Mouse (Mus musculus): Measurements from ENCODE around the gene Znrf2. TPM values are rescaled to one million over a fixed set of nuclear protein-coding genes. Genes with fewer than 3 reads are reported as not detected.

Znrf2 gene
- polyA plus RNA-seq, 1 experiment from 2014 or later: 37.6 TPM

DNA sequence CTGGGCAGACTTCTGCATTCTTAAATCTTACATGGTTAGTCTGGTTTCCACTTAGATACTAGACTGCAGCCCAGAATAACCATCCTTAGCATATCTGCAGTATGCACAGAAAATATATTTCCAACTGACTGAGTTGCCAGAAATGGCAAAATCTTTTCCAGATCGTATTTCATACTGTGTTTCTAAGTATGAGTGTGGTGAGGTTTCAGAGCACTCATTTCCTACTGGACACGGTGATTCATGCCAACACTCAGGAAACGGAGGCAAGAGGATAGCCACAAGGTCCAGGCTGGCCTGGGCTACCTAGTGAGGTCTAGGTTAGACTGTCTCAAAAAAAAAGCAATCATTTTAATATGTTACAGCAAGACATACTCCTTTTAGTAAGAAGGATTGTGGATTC is 74.7 kb downstream of the Znrf2 start:
- Histone ChIP-seq H3K4me3 (ENCODE audit: inconsistent target) (no peak overlapping the region), H3K36me3 (ENCODE audit: inconsistent target) (peaks cover 26% of the 10 kb centered on the region; the same call in 1 of the 2 replicates), H3K27ac (no peak overlapping the region), H3K79me2 (ENCODE audit: inconsistent target) (peaks cover 13% of the 10 kb centered on the region; the same call in 1 of the 2 replicates)
- WGBS (ENCODE audit: missing documents): 93% methylated on average over 3 of the region's 3 CpGs

- Histone ChIP-seq H3K4me3 (ENCODE audit: inconsistent target) (no peak overlapping the region), H3K79me2 (ENCODE audit: inconsistent target) (no peaks in the 10 kb centered on the region), H3K36me3 (ENCODE audit: inconsistent target) (no peaks in the 10 kb centered on the region), H3K27ac (no peak overlapping the region)
- 89% methylated on average over 2 of the region's 2 CpGs for WGBS (ENCODE audit: missing documents)
Measured at GRCm38 (mm10) chr6:54900256-54900655, 83.5 kb downstream of the Znrf2 start.

DNA sequence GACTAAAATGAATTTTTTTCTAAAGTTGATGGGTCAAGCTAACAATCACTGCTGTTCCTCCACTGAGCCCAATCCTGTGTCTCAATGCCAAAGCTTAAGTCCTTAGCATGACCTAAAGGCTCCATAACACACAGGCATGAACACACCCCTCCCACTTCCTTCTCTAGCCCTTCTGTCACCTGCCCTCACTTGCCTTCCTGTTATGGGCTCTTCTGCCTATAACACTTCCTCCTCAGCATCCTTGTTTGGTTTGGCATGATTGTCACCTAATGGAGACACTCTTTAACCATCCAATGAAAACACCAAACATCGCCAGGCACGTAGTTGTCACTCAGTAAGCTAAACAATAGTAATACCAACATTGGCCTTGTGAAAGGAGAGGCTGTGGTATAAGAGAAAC is 85.8 kb downstream of the Znrf2 start:
- H3K79me2 ChIP-seq (ENCODE audit: inconsistent target): no peaks in the 10 kb centered on the region
- no peak overlapping the region for H3K4me3 ChIP-seq (ENCODE audit: inconsistent target)
- H3K36me3 ChIP-seq (ENCODE audit: inconsistent target): no peaks in the 10 kb centered on the region
- 90% methylated on average over 2 of the region's 2 CpGs for WGBS (ENCODE audit: missing documents)
- no peak overlapping the region for H3K27ac ChIP-seq

GRCm38 (mm10) chr6:54906053-54907040 is 89.6 kb downstream of the Znrf2 start:
- Histone ChIP-seq H3K27ac (no peak overlapping the region), H3K79me2 (ENCODE audit: inconsistent target) (no peaks in the 10 kb centered on the region), H3K36me3 (ENCODE audit: inconsistent target) (no peaks in the 10 kb centered on the region), H3K4me3 (ENCODE audit: inconsistent target) (no peak overlapping the region)
- 92% methylated on average over 10 of the region's 10 CpGs for whole genome bisulfite sequencing (ENCODE audit: missing documents)

- Histone ChIP-seq H3K27ac (no peak overlapping the region), H3K79me2 (ENCODE audit: inconsistent target) (no peaks in the 10 kb centered on the region), H3K36me3 (ENCODE audit: inconsistent target) (no peaks in the 10 kb centered on the region), H3K4me3 (ENCODE audit: inconsistent target) (no peak overlapping the region)
- 100% methylated on average over 4 of the region's 4 CpGs for WGBS (ENCODE audit: missing documents)
Measured at GRCm38 (mm10) chr6:54914977-54915376, 98.3 kb downstream of the Znrf2 start.

DNA sequence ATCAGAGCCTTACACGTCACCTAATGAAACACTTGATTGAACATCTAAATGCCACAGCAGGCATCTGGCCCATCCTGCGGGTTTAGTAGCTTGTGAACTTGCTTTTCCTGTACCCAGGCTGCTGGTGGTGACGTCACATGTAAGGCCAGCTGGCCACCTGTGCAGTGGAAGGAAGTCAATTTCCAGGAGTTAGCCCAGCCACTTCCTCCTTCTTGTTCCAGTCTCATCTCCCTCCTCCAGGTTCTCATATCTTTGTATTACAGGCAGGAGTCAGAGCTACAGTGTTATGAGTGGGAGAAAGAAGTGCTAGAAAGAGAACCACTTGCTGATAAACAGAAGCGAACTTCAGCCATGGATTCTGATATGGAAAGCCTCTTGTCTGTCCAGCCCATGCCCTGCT is 99.4 kb downstream of the Znrf2 start:
- 34% methylated on average over 4 of the region's 4 CpGs for WGBS (ENCODE audit: missing documents)
- H3K4me3 ChIP-seq (ENCODE audit: inconsistent target): no peak overlapping the region
- H3K27ac ChIP-seq: no peak overlapping the region
- no peaks in the 10 kb centered on the region for H3K36me3 ChIP-seq (ENCODE audit: inconsistent target)
- no peaks in the 10 kb centered on the region for H3K79me2 ChIP-seq (ENCODE audit: inconsistent target)

- WGBS (ENCODE audit: missing documents): 95% methylated on average over 4 of the region's 4 CpGs
- H3K4me3 ChIP-seq (ENCODE audit: inconsistent target): no peak overlapping the region
- no peak overlapping the region for H3K27ac ChIP-seq
- H3K36me3 ChIP-seq (ENCODE audit: inconsistent target): no peaks in the 10 kb centered on the region
- H3K79me2 ChIP-seq (ENCODE audit: inconsistent target): no peaks in the 10 kb centered on the region
Measured at GRCm38 (mm10) chr6:54916941-54917340, 100.2 kb downstream of the Znrf2 start.

DNA sequence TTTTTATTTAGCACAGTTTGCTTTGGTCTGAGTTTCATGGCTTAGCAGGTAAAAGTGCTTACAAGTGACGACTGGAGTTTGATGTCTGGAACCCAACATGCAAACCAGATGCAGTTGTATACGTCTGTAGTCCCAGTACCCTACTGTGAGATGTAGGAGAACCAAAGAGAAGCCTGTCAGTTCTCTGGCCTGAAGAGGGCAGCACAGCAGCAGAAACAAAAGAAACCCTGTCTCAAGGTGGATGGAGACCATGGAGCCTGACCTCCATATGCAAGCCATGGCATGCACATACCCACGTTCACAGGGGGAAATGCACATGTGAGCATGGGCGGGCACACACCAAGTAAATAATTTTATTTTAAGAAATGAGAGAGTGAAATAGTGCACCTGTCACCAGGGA is 100.8 kb downstream of the Znrf2 start:
- Histone ChIP-seq H3K4me3 (ENCODE audit: inconsistent target) (no peak overlapping the region), H3K79me2 (ENCODE audit: inconsistent target) (no peaks in the 10 kb centered on the region), H3K36me3 (ENCODE audit: inconsistent target) (no peaks in the 10 kb centered on the region), H3K27ac (no peak overlapping the region)
- WGBS (ENCODE audit: missing documents): 20% methylated on average over 4 of the region's 4 CpGs

- no peaks in the 10 kb centered on the region for H3K79me2 ChIP-seq (ENCODE audit: inconsistent target)
- WGBS (ENCODE audit: missing documents): 91% methylated on average over 5 of the region's 5 CpGs
Measured at GRCm38 (mm10) chr6:54918521-54918920, 101.8 kb downstream of the Znrf2 start.

GRCm38 (mm10) chr6:54924538-54924937 is 107.8 kb downstream of the Znrf2 start:
- 94% methylated on average over 13 of the region's 16 CpGs for WGBS (ENCODE audit: missing documents)
- H3K36me3 ChIP-seq (ENCODE audit: inconsistent target): peaks cover 68% of the 10 kb centered on the region
- H3K27ac ChIP-seq: no peak overlapping the region
- no peaks in the 10 kb centered on the region for H3K79me2 ChIP-seq (ENCODE audit: inconsistent target)
- H3K4me3 ChIP-seq (ENCODE audit: inconsistent target): no peak overlapping the region

More at GRCm38 (mm10) chr6:54918521-54918920, 101.8 kb downstream of the Znrf2 start:
- no peak overlapping the region for H3K4me3 ChIP-seq (ENCODE audit: inconsistent target)
- H3K36me3 ChIP-seq (ENCODE audit: inconsistent target): peaks cover 9% of the 10 kb centered on the region
- H3K27ac ChIP-seq: no peak overlapping the region

DNA sequence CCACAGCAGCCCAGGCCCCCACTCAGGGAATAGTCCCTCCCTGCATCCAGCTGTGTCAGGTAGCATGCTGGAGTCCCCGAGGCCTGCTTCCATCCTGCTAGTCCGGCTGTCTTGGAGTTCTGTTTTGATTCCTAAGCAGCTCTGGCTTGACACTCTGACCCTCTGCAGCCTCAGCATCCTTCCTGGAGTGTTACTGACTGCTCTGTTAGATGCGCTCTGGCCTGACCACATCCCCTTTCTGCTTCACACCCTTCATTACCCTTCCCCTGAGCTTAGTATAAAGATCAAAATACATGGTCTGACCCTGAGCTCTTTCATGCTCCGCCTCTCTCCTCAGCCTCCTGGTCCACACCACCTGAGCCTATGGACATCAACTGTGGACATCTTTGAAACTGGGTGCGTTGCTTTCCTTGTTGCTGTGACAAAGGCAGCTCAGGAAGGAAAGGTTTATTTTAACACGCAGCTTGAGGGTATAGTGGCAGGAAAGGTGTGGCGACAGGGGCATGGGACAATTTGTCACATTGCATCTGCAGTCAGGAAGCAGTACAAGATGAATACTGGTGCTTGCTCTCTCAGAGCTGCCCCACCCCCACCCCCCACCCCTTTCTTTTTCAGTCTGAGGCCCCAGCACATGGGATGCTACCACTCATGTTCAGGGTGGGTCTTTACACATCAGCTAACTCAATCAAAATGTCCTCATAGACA is 109.2 kb downstream of the Znrf2 start:
- H3K4me3 ChIP-seq (ENCODE audit: inconsistent target): no peak overlapping the region
- no peak overlapping the region for H3K27ac ChIP-seq
- whole genome bisulfite sequencing (ENCODE audit: missing documents): 30% methylated on average over 7 of the region's 7 CpGs
- H3K79me2 ChIP-seq (ENCODE audit: inconsistent target): no peaks in the 10 kb centered on the region
- peaks cover 81% of the 10 kb centered on the region for H3K36me3 ChIP-seq (ENCODE audit: inconsistent target)

GRCm38 (mm10) chr6:54926899-54927298 is 110.2 kb downstream of the Znrf2 start:
- no peak overlapping the region for H3K4me3 ChIP-seq (ENCODE audit: inconsistent target)
- no peak overlapping the region for H3K27ac ChIP-seq
- no peaks in the 10 kb centered on the region for H3K79me2 ChIP-seq (ENCODE audit: inconsistent target)
- peaks cover 91% of the 10 kb centered on the region for H3K36me3 ChIP-seq (ENCODE audit: inconsistent target)
- 44% methylated on average over 2 of the region's 2 CpGs for WGBS (ENCODE audit: missing documents)

GRCm38 (mm10) chr6:54927946-54928345 is 111.2 kb downstream of the Znrf2 start:
- no peak overlapping the region for H3K27ac ChIP-seq
- H3K36me3 ChIP-seq (ENCODE audit: inconsistent target): peaks cover 98% of the 10 kb centered on the region
- H3K79me2 ChIP-seq (ENCODE audit: inconsistent target): no peaks in the 10 kb centered on the region
- WGBS (ENCODE audit: missing documents): 97% methylated on average over 6 of the region's 6 CpGs
- H3K4me3 ChIP-seq (ENCODE audit: inconsistent target): no peak overlapping the region

DNA sequence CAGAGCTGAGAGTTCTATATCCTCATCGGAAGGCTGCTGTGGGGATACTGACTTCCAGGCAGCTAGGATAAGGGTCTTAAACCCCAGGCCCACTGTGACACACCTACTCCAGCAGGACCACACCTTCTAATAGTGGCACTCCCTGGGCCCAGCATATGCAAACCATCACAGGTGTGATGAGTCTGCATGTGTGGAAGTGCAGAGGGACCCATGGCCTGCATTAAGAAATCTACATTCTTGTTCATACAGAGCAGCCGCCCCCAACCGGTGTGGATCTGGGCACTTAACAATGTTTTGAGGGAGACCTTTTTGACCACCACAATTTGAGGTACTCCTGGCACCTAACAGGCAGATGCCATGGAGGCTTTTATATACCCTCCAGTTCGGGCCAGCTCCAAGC is 114.9 kb downstream of the Znrf2 start:
- Histone ChIP-seq H3K79me2 (ENCODE audit: inconsistent target) (no peaks in the 10 kb centered on the region), H3K27ac (no peak overlapping the region), H3K4me3 (ENCODE audit: inconsistent target) (no peak overlapping the region), H3K36me3 (ENCODE audit: inconsistent target) (peaks cover 73% of the 10 kb centered on the region)
- WGBS (ENCODE audit: missing documents): 94% methylated on average over 4 of the region's 4 CpGs

DNA sequence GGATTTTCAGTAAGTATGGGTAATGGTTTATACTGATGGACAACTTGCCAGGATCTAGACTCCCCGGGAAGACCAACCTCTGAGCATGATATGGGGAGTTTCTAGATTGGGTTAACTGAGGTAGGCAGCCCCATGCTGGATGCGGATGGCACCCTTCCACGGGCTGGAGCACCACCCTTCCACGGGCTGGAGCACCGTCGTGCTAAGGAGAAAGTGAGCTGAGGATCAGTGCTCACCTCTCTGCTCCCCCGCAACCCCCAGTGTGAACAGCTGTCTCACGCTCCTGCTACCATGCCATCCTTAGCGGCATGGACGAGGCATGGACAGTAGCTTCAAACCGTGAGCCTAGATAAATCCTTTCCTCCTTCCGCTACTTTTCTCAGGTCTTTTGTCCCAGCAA is 115.8 kb downstream of the Znrf2 start:
- 94% methylated on average over 12 of the region's 12 CpGs for WGBS (ENCODE audit: missing documents)
- Histone ChIP-seq H3K79me2 (ENCODE audit: inconsistent target) (no peaks in the 10 kb centered on the region), H3K4me3 (ENCODE audit: inconsistent target) (no peak overlapping the region), H3K27ac (no peak overlapping the region), H3K36me3 (ENCODE audit: inconsistent target) (peaks cover 72% of the 10 kb centered on the region)
